Mouse (Mus musculus) layer of hippocampus, adult 9-11 months (tissue): ENCODE measurements around the gene Gabrr3.

ENCODE experiments used
- DNase-seq: peaks from one replicate; pipeline ENCODE4 v3.0.0; 2022

The Gabrr3 gene

GRCm38 (mm10) chr16:59471637-59472278, 64.6 kb downstream of the Gabrr3 start, which contains the start of gene Riox2:
Riox2 (plus strand) TSS chr16:59471775.
- peak; percentile 67 for DNase-seq

DNA sequence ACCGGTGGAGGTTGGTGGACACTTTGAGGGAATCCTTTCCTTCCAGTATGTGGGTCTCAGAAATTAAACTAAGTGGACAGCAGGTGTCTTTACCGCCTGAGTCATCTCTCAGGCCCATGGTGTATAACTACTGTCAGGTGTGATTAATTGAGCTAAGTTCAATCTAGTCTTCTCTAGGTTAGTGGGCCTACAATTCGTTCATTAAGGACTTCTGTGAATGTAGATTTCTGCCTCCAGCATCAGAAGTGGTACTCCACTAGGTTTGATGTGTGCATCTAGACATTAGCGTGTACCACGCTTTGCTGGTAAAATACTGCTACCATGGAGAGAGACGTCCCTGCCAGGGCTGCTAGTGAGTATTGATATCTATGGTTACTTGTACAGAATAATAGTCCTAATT, 65.4 kb downstream of the Gabrr3 start:
- DNase-seq = no peak

DNA sequence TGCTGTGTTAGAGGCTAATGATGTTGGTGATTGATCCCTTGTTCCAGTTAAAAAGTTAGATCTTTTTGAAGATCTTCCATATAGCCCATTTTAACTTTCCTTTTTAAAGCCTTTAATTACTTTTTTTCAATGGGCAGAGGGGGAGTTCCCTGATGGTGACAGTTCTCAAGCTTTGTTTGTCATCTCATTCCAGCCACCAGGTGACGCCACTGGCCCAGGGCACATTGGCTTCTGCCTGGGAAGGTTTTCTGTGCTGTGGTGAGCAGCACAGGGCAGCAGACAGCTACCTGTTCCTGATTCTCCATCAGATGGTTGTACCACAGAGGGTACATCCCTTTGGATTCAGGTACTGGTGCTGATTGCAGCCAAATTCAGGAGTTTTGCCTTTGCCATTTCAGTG, 67.7 kb downstream of the Gabrr3 start:
- DNase-seq = peak; percentile 31

DNA sequence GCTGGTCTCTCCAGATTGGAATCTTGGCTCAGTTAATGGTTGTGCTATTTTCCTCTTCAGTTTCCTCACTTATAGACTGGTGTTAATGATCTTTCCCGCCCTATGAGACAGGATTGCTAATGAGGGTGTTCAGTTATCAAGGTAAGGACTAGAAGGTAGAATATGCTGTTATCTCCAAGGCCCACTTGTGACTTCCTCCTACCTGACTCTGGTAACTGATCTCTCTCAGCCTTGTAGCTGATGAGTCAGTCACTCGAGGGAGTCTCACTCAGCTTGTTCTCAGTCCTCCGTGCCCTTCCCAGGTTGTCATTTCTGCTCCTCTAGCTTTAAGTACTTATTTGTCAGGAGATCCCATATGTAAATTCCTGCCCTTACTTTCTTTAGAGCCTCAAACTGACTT, 70.8 kb downstream of the Gabrr3 start:
- no peak for DNase-seq

GRCm38 (mm10) chr16:59487239-59487638, 80.1 kb downstream of the Gabrr3 start:
- DNase-seq = no peak

DNA sequence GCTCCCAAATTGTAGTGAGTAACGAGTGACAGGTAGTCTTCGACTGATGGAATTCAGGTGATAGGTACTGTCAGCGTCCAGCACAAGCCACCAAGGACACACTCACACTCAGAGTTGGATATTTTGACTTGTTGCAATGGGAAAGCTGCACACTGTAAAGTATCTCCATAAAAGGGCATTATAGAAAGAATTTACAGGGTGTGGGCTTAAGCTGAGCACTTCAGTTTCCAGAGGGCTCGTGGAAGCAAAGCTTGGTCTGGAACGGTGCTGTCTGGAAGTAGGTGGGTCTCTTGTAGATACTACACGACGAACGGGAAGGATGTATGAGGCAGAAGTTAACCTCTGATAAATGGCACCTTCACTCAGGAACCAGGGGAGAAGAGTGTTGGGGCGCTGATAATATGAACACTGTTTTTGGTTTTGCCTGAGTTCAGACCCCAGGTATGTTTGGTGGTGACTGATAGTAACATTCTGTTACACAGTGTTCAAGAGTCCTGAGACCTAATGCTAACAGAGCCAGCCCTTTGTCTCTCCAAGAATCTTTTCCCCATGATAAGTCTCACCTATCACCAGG, 80.9 kb downstream of the Gabrr3 start:
- DNase-seq = no peak

- DNase-seq = no peak
Measured at GRCm38 (mm10) chr16:59493199-59493598, 86.1 kb downstream of the Gabrr3 start.

DNA sequence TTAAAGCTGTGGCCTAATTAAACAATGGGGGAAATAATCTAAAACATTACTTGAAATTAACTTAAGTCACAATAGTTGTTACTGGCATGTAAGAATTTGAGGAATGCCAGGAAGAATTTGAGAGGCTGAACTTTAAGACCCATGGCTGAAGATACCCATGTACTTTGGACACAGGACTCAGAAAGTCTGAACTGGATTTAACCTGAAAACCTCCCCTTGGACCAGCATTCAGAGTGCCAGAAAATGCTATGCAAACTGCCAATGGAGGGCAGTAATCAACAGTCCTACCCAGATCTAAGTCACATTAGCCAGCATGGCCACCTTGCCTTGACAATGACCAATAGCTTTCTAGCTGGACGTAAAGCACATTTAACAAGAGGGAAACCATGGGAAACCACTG, 90.8 kb downstream of the Gabrr3 start:
- DNase-seq = no peak

- DNase-seq = no peak
Measured at GRCm38 (mm10) chr16:59499180-59499579, 92.0 kb downstream of the Gabrr3 start.

DNA sequence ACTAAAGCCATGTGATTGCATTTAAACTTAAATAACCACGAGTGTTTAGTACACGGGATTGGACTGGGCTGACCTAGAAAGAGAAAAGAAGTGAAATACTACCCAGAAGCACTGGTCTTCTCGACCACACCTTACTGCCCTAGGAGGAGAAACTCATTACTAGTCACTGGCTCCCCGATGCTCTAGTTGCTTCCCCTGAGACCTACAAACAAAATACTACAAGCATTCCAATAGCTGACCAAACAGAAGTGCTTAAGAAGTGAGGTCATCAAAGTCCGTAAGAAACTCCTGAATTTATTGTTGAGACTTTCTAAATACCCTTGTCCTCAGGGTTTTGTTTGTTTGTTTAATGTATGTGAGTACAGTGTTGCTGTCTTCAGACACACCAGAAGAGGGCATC, 102.7 kb downstream of the Gabrr3 start:
- DNase-seq = no peak
